Mouse (Mus musculus) T-cell, adult 2 months (primary cell): ENCODE data around the gene Eif5a.
"Not testable (repeated sequence)": the region's sequence is repeated elsewhere in the genome, so short reads cannot be mapped to it uniquely, and the experiment has no call there.

Source experiments
- DNase-seq: peaks from one replicate; pipeline ENCODE4 v3.0.0; 2022; ENCODE audit warnings: low spot score

The Eif5a gene

DNA sequence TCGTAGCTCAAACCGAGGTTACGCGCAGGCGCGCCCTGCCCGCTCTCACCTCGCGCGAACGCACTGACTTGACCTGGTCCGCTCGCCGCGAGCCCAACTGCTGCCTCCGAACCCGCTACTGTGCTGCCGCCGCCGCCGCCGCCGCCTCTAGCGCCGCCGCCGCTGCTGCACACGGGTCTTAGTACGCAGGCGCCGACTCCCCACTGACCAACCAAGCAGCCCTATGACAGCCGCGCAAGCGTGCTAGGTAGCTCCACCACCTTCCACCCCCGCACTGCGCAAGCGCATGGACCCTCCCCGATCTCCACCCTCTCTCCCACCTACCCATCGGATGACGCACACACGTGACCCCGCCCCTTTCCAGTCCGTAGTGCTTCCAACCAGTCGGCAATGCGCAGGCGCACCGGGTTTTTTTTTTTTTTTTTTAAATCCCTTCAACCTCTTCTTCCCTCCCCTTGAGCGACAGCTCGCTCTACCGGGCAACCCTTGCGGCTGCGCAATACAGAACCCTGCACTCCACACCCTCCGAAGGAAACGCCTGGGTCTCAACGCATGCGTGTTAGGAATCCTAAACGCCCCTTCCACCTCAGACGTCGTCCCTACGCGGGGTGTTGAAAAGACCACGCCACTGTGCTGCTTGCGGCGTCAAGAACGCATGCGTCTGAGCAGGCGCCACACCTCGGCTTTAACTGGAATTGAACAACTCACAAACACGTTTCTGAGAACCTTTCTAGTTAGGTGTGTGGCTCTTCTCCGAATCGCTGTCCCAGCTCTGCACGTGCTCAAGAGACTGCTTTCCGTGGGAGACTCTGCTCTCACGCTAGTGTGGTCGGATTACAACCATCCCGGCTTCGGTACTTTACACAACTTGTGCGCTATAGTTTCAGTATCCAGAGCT, at the start of gene Eif5a:
TSS of gene Eif5a (minus strand) at position 845 of the 898 bp plus-strand sequence.
- DNase-seq = peak; percentile 100

DNA sequence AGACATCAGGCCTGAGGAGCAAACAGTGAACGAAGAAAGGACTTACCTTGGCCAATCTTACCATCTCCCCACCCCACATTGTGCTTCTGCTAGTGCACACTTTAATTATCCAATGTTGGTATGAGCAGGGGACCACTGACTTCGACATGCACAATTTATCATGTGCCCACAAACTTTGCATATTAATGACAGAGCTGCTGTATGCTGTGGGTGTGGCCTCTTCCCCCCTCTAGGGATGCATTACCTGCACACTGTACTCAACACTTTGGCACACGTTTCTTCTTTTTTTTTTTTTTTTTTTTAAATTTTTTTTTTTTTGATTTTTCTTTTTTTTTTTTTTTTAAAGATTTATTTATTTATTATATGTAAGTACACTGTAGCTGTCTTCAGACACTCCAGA, 49.0 kb upstream of the Eif5a start:
- DNase-seq = no peak

DNA sequence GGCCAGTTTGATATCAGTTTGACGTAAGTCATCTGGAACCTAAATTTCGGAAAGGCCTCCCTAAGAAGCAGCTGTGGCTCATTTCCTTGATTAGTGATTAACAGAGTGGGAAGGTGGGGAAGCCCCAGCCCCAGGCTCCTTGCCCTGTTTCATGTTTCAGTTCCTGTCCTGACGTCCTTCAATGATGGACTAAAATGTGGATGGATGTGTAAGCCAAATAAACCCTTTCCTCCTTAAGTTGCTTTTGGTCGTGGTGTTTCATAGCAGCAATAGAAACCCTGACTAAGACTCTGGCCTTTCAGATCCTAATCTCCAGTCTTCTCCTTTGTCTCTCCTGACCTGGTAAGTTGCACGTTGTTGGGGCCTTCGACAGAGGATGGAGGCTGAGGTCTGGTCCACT, 48.5 kb upstream of the Eif5a start:
- DNase-seq = no peak

DNA sequence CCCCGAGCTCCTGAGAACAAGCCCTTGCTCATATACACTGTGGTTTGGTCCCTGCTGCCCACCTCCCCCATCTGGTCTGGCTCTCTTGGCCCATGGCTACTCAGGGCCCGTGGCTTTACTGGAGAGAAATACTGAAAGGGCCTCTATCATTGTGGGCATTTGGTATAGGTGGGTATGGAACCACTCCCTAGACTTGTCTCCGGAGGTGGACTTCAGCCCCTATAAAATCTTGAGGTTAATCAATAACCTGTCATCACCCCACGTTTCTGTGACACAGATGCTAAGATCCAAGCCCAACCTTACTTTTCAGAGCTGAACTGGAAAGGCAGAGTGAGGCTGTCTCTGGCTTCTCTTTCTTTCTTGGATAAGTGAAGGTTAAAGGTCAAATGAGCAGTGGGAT, 47.0 kb upstream of the Eif5a start:
- no peak for DNase-seq

DNA sequence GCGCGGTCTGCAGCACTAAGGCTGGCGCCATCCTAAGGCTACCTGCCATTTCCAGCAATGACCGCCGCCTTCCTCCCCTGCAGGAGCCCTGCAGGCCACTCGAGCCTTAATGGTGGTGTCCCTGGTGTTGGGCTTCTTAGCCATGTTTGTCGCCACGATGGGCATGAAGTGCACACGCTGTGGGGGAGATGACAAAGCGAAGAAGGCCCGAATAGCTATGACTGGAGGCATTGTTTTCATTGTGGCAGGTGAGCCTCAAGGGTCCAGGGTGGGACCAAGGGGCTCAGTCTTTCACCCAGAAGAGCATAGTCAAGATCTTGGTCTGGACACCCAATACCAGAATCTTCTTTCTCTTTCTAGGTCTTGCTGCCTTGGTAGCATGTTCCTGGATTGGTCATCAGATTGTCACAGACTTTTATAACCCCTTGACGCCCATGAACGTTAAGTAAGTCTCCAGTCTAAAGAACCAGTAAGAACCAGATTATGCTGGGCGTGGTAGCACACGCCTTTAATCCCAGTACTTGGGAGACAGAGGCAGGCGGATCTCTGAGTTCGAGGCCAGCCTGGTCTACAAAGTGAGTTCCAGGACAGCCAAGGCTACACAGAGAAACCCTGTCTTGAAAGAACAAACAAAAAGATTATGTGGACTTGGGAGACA, 45.2 kb upstream of the Eif5a start:
- DNase-seq = no peak

DNA sequence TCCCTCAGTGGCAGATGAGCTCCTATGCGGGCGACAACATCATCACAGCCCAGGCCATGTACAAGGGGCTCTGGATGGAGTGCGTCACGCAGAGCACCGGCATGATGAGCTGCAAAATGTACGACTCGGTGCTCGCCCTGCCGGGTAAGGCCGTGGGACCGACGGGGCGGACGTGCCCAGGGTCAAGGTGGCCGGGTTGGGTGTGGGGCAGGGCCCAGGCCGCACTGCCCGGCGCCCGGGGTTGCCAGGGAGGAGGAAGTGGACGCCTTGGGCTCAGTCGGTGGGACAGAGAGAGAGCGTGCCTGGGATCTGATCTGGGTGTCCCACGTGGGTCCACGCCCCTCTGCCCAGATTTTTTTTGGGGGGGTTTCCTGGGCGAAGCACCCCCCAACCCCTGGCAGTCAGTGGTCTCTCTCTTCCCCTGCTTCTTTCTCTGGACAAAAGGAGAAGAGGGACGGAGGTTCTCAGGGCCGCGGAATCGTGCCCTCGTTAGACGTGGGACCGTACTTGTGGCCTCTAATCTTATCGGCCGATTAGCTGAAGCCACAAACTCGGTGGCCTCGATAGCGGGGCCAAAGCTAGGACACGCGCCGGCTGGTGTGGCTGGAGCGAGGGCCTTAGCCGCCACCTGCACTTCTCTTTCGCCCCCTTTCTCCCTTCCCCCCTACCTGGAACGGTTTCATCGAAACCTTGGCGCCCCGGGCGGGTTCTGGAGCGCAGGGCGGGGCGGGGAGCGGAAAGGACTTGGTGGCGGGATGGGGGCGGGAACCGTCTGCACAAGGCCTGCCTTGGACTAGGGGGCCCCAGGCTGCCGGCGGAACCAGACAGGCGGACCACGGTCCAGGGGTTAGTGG, 44.5 kb upstream of the Eif5a start:
- DNase-seq = no peak

DNA sequence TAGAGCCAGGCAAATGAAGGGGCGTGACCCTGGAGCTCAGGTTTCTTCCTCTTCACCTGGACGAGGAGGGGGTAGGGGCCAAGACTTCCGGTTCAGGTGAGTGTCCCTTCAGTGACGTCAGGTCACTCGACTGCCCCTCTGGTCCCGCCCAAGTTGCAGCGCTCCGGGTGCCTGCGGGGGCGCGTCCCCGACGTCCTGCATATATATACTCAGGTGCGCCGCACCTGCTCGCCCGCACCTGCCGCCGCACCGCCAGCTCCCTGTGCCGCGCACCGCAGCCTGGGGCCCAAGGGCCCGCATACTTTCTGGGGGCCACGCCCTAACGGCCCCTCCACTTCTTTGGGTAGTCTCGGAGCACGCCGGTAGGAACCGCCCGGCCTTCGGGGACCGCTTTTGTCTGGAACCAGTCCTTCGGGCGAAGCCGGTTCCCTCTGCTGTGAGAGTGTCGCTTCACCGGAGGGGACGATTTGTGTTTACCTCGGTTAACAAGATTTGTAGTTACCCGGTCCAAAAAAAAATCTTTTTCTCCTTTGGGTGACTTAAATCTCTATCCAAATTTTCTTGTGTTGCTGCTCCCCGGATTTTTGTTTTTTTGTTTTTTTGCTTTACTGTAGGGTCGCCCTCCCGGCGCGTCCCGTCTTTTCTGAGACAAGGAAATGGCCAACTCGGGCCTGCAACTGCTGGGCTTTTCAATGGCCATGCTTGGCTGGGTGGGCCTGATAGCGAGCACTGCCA, 43.7 kb upstream of the Eif5a start:
- DNase-seq = no peak

DNA sequence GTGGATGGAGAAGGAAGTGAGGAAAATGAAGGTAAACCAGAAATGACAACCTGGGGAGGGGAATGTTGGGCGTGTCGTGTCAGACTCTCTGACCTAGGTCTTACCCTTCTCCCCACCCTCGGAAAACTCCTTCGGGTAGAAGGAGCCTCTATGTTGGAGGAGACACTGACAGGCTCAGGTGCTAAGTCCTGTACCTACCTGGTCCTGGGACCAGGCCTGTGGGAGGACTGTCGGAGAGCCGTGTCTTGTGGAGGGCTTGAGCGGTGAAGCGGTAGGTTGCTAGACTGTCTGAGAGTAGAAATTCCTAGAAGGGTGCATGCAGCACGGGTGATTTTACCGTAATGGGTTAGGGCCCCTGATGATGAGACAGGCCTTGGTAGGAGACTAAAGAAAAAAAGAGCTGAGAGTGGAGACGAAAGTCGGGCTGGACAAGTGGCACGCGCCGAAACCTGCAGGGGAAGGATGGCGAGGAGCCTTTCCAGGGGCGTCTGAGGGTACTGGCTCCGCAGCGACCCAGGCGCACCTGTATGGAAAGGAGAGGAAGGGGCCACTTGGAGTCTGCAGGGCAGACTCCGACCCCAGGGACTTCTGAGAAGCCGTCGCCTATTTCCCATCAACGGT, 43.0 kb upstream of the Eif5a start, which contains the start of gene Cldn7:
TSS of gene Cldn7 (plus strand) at position 130 of the 621 bp plus-strand sequence.
- DNase-seq = no peak

DNA sequence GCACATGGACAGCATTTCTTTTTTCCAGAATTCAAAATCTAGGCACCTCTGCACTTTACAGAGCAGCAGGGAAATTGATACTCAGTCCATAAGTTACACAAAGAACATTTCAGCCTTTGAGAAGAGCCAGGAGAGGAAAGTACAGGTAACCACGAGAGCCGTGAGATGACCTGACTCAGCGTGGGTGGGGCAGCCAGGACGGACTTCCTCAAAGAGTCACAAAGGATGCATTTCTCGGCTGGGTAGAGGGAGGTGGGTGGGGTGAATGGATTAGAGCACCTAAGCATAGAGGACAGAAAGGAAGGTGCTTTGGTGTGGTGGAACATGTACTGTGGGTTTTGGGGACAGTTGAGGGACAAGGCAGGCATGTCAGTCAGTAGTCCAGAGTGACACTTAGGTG, 40.1 kb upstream of the Eif5a start:
- DNase-seq = no peak

DNA sequence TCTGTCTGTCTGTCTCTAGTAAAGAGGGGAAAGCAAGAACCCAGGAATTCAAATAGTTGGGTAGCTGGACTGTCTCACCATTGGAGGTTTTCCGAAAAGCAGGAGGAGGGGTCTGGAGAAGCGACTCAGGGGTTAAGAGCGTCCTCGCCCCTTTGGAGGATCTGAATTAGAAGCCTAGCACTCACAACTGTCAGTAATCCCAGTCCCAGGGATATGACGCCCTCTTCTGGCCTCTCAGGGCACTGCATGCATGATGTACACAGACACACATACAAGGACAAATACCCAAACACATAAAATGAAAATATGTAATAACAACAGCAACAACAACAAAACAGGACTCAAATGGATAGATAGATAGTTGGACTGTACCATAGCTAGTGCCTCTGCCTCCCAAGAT, 38.9 kb upstream of the Eif5a start:
- DNase-seq = no peak

DNA sequence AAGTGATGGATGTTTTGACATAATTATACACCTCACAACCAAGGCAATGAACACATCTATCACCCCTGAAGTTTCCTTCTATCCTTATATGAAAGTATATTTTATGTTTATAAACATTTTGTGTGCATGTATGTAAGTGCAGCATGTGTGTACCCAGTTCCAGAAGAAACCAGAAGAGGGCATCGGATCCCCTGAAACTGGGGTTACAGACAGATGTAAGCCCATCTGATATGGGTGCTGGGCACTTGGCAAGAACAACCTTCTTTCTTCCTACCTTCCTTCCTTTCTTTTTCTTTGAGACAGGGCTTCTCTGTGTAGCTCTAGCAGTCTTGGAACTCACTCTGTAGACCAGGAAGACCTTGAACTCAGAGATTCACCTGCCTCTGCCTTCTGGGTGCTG, 34.5 kb upstream of the Eif5a start:
- no peak for DNase-seq

DNA sequence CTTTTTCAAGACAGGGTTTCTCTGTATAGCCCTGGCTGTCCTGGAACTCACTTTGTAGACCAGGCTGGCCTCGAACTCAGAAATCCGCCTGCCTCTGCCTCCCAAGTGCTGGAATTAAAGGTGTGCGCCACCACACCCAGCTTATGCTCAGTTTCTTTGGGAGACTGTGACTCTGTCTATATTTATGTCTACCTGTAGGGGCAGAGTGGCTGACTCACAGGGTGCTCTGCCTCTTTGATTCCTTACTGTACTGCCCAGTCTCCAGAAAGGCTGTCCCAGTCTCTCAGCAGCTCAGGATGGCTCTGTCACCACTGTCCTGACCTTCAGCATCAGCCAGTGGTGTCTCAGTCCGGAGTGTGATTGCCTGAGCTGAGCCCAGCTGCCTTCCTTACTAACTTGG, 33.9 kb upstream of the Eif5a start:
- DNase-seq = not testable (repeated sequence)

DNA sequence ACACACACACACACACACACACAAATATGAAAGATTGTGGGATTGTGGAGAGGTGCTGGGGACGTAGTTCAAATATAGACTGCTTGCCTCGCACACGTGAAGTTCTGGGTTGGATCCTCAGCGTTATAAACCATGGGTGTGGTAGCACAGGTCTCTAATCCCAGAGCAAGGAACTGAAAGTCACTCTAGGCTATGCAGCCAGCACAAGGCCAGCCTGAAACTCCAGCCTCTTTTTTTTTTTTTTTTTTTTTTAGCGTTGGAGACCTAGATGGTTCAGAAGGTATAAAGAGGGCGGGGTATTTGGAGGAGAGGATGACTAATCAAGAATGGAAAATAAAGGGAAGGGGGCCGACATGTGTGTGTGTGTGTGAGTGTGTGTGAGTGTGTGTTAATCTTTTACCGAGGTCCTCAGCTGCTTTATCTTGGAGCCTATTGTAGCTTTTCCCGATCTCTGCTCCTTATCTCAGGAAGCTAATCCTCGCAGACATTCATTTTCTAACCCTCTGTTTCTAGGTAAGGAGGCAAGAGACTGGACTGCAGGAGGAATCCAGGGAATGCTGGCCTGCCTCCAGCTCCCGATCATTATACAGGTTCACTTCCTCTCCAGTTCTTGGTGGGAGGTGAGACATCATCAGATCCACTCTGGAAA, 31.6 kb upstream of the Eif5a start:
- no peak for DNase-seq

DNA sequence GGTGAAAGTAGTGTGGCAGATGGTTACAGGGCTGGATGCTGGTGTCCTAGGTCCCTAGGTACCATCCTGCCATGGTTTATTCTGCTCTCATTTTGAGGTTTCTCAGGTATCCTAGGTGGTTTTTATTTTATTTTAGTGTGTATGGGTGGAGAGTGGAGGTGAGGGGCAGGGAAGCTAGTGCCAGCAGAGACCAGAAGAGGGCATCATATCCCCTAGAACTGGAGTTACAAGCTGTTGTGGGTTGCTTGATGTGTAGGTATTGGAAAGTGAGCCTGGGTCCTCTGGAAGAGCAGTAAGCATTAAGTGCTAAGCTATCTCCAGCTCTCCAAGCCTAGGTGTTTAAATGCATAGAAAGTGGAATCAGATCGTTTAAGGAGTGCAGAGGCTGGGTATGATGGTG, 30.5 kb upstream of the Eif5a start:
- DNase-seq = no peak

DNA sequence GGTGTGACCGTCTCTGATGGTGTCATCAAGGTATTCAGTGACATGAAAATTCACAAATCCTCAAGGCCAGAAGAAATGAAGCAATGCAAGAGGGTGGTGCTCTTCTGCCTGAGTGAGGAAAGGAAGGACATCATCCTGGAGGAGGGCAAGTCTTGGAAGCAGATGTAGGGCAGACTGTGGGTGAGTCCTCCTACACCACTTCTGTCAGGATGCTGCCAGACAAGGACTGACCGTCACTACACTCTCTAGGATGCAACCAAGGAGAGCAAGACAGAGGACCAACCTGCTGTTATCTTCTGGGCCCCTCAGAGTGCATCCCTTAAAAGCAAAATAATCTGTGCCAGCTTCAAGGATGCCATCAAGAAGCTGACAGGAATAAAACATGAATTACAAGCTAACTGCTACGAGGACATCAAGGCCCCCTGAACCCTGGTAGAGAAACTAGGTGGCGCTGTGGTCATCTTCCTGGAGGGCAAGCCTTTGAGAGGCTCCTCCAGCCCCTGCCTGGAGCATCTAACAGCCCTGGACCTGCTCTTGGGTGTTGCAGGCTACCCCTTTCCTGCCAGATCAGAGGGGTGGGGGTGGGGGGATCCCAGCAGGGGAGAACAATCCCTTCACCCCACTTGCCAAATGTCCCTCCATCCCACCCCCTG, 29.2 kb upstream of the Eif5a start:
- no peak for DNase-seq

DNA sequence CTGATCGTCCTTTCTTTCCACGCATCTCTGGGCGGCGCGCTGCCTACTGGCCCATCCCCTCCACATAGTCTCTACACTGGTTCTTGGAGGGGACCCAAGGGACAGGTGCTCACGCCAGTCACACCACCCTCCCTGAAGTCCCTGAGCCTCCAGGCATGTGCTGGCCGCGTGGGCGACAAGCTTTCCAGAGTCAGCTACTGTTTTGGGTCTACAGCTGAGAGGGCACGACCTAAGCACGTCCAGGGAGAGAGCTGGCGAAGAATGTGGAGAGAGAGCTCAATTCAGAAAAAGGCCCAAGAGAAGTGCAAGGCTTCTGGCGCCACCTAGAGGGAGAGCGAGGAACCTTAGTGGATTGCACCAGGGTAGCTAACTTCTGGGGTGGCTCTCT, 27.0 kb upstream of the Eif5a start:
- peak; percentile 82 for DNase-seq

DNA sequence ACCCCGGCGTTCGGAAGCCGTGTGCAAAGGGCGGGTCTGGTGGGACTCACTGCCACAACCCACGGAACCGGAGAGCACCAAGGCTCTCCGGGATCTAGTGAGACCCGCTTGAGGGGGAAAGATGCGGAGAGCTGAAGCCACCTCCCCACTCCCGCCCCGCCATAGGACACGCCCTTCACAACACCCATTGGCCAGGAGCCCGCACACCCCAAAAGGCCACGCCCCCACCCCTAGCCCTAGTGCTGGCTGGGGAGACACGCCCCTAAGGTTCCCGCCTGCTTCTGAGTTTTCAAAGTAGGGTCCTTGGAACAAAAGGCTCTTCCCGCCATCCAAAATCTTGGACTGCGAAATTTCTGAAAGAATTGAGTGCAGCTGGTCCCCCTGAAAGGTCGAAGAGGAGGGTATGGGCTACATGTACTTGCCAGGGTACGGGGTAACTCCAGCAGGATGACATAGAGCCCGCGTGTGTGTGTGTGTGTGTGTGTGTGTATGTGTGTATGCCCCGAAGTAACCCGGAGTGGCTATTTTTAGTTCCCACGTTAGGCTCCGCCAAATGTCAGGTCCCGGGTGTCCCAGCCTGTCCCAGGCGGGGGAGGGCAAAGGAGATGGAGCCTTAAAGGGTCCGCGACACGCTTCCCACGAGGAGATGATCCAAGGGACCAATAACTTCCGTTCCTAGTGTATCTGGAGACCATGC, 26.5 kb upstream of the Eif5a start, which contains the start of gene Slc2a4:
TSS of gene Slc2a4 (minus strand) at position 123 of the 697 bp plus-strand sequence.
- DNase-seq = peak; percentile 79

DNA sequence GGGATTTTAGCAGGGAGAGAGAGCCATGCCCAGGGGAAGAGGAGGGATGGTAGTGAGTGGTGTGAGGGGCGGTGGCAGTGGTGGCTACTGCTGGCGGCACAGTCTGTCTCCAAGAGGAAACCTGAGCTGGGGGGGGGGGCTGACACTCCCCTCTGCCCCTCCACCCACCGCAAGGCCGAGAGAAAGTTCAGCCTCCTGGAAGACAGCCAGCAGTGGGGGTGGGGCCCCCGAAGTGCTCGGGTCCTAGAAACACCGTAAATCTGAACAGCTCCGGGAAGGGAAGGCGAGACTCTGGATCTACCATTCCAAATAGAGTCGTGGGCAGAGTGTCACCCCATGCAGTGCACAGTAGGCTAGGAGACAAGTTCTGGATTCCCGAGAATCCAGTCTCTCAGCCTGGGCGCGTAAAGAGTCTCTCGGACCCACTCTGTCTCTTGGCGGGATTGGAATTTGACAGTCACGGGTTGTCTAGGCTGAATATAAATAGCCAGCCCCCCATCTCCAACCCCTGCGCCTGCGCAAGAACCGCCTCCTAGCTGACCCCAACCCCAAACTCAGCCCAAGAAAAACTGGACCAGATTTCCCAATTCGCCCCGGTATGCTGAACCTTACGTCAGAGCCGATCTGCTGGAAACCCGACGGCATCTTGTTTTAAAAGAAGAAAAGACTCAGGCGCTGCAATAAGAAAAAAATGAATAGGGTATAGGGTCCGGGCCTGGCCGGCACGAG, 25.7 kb upstream of the Eif5a start:
- DNase-seq = no peak
